In the genomic region with DNA sequence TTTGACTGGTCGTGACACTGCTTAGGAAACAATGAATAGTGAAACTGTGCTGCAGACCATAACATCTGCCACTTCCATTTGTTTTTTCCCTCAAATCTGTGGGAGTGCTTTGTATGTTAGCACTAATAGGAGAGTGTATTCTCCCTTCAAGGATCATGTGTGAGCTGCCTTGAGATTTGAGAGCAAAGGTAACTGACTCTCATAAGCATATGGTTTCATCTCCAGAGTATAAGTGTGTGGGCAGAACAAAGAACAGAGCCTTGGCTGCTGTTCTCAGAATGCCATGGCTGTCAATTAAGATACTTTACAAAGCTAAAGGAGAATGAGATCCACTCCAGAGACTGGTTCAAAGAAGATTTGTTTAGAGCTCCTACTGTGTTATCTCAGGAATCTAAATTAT, we compare ENCODE assay signal across 12 mouse cellular contexts.
"Had no signal": no experiment of that assay in that cellular context is flagged by ENCODE, and none has a peak within 500 bp of the region (broad histone marks: within the 10 kb centered on the region; RNA-seq: fewer than 3 reads in every experiment).

No protein-coding gene starts in this region.

- H3K4me1 ChIP-seq: kidney, embryonic 15.5 days; limb, embryonic 15.5 days; liver, embryonic 12.5 days; midbrain, embryonic 12.5 days; stomach, embryonic 15.5 days had no signal

- H3K9ac ChIP-seq: kidney, embryonic 15.5 days; limb, embryonic 15.5 days; liver, embryonic 12.5 days; lung, embryonic 14.5 days; midbrain, embryonic 12.5 days; stomach, embryonic 15.5 days had no signal

- H3K36me3 ChIP-seq: kidney, embryonic 15.5 days; limb, embryonic 15.5 days; liver, embryonic 12.5 days; midbrain, embryonic 12.5 days; stomach, embryonic 15.5 days had no signal

- ATAC-seq: liver, embryonic 12.5 days had no signal

- H3K4me2 ChIP-seq: kidney, embryonic 15.5 days; limb, embryonic 15.5 days; liver, embryonic 12.5 days; lung, embryonic 14.5 days; midbrain, embryonic 12.5 days; stomach, embryonic 15.5 days had no signal

- H3K9me3 ChIP-seq: kidney, embryonic 15.5 days; limb, embryonic 15.5 days; liver, embryonic 12.5 days; midbrain, embryonic 12.5 days; stomach, embryonic 15.5 days had no signal

- DNase-seq: kidney, adult 11 months; kidney, postnatal 14 days; lung, embryonic 14.5 days; lung, postnatal 10 days; lung, postnatal 4 days; right cerebral cortex, postnatal 14 days; thymus, postnatal 4 days had no signal

- H3K4me3 ChIP-seq: kidney, embryonic 15.5 days; limb, embryonic 15.5 days; liver, embryonic 12.5 days; midbrain, embryonic 12.5 days; stomach, embryonic 15.5 days had no signal

- H3K27ac ChIP-seq: kidney, embryonic 15.5 days; limb, embryonic 15.5 days; liver, embryonic 12.5 days; midbrain, embryonic 12.5 days; stomach, embryonic 15.5 days had no signal

- H3K27me3 ChIP-seq: kidney, embryonic 15.5 days; limb, embryonic 15.5 days; liver, embryonic 12.5 days; midbrain, embryonic 12.5 days; stomach, embryonic 15.5 days had no signal
